Mouse (Mus musculus) myocyte (in vitro differentiated cells): ENCODE results near the gene Fubp1. TPM values are rescaled to one million over a fixed set of nuclear protein-coding genes. Genes with fewer than 3 reads are reported as not detected.
"Not testable (repeated sequence)": the region's sequence is repeated elsewhere in the genome, so short reads cannot be mapped to it uniquely, and the experiment has no call there.

Experiments used
- H3K27me3 ChIP-seq: one replicate; pipeline ENCODE4 v1.6.1; 2011; ENCODE audit not compliant: control insufficient read depth, insufficient read depth, insufficient read length
- H3K36me3 ChIP-seq: one replicate; pipeline ENCODE4 v1.6.1; 2011; ENCODE audit not compliant: control insufficient read depth, insufficient read depth
- H3K4me2 ChIP-seq: one replicate; pipeline ENCODE4 v1.6.1; 2011; ENCODE audit warnings: low read depth, control low read depth
- H3K4me3 ChIP-seq: one replicate; pipeline ENCODE4 v1.5.1; 2011; ENCODE audit warnings: mild to moderate bottlenecking, control low read depth, moderate library complexity
- H3K79me2 ChIP-seq: one replicate; pipeline ENCODE4 v1.6.1; 2011; ENCODE audit not compliant: control insufficient read depth, insufficient read depth
- H3ac ChIP-seq: one replicate; pipeline ENCODE4 v1.6.1; 2011; ENCODE audit not compliant: control insufficient read depth, insufficient read length
- CEBPB ChIP-seq: IDR thresholded peaks from 2 replicates; pipeline ENCODE4 v1.6.1; 2011; ENCODE audit warnings: mild to moderate bottlenecking, moderate library complexity; ENCODE audit not compliant: poor library complexity, insufficient read depth, severe bottlenecking
- E2F4 ChIP-seq: IDR thresholded peaks from one replicate; pipeline ENCODE4 v1.6.1; 2011; ENCODE audit warnings: mild to moderate bottlenecking, control low read depth, moderate library complexity; ENCODE audit not compliant: insufficient read depth
- MAX ChIP-seq: IDR thresholded peaks from one replicate; pipeline ENCODE4 v1.6.1; 2011; ENCODE audit warnings: low read depth, mild to moderate bottlenecking, control low read depth
- MYOD1 ChIP-seq, 3 experiments: IDR thresholded peaks; one replicate each; pipeline ENCODE4 v1.6.1; 2011; ENCODE audit warnings: control low read depth in 2 of 3, low read depth in 2 of 3, mild to moderate bottlenecking in 2 of 3, moderate library complexity in 1 of 3; ENCODE audit not compliant: insufficient read length in 2 of 3, control insufficient read depth in 1 of 3
- MYOG ChIP-seq, 3 experiments: IDR thresholded peaks; one replicate each; pipeline ENCODE4 v1.6.1; 2011; ENCODE audit warnings: control low read depth in 2 of 3, low read depth in 2 of 3, mild to moderate bottlenecking in 2 of 3; ENCODE audit not compliant: insufficient read length in 2 of 3, control insufficient read depth in 1 of 3, insufficient read depth in 1 of 3
- POLR2A ChIP-seq: IDR thresholded peaks from one replicate; pipeline ENCODE4 v1.6.1; 2011; ENCODE audit warnings: low read depth, mild to moderate bottlenecking, control low read depth, moderate library complexity; ENCODE audit not compliant: insufficient read length
- POLR2AphosphoS2 ChIP-seq: IDR thresholded peaks from one replicate; pipeline ENCODE4 v1.6.1; 2011; ENCODE audit warnings: low read depth, control low read depth; ENCODE audit not compliant: insufficient read length
- REST ChIP-seq: IDR thresholded peaks from one replicate; pipeline ENCODE4 v1.6.1; 2011; ENCODE audit warnings: mild to moderate bottlenecking, control low read depth, moderate library complexity; ENCODE audit not compliant: insufficient read depth, insufficient read length
- SRF ChIP-seq: IDR thresholded peaks from one replicate; pipeline ENCODE4 v1.6.1; 2011; ENCODE audit warnings: low read depth; ENCODE audit not compliant: control insufficient read depth, insufficient read length
- TCF12 ChIP-seq: IDR thresholded peaks from one replicate; pipeline ENCODE4 v1.6.1; 2011; ENCODE audit warnings: mild to moderate bottlenecking, control low read depth; ENCODE audit not compliant: poor library complexity, insufficient read depth, severe bottlenecking
- TCF3 ChIP-seq: IDR thresholded peaks from one replicate; pipeline ENCODE4 v1.6.1; 2011; ENCODE audit warnings: low read depth, control low read depth; ENCODE audit not compliant: insufficient read length
- USF1 ChIP-seq: IDR thresholded peaks from one replicate; pipeline ENCODE4 v1.6.1; 2011; ENCODE audit warnings: low read depth, mild to moderate bottlenecking, control low read depth, moderate library complexity
- polyA plus RNA-seq: library from polyadenylated mRNA; unstranded; fragments of >200 nt; fragmentation: generic; extraction: Trizol; gene quantifications from one replicate; pipeline ENCODE4 v1.2.1, GENCODE M21; 2012; ENCODE audit warnings: missing spikeins

Fubp1 gene
- polyA plus RNA-seq, 1 experiment: 27.9 TPM

DNA sequence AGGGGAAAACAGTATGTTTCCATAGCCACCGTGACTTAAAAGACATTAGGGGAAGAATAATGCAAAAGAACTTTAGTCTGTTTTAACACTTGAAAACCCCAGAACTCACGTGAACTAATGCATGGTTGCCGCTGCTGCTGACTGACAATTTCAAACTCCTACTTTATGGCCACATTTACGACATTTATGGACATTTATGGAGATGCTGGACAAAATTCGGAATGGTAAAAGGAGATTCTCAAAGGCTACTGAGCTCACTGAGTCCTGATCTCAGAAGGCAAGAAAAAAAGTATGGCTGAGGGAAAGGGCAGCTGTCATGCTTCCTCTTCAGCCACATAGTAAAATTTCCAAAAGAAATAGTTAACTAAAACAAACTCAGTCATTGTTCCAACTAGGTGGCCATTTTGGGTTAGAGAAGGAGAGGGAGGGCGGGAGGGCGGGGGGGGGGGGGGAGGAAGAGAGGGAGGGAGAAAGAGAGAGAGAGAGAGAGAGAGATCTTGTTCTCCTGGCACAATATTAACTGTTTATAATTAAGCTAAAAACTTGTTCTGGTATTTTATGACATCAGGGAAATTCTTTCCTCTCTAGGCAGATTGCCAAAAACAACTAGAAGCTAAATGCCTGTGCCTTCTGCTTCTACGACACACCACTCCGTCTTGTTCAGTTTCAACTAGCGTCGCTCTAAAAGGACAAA lies 17.8 kb upstream of the Fubp1 start:
- Histone ChIP-seq H3K79me2 (peaks cover 60% of the 10 kb centered on the region), H3K4me3 (peak overlapping the region; percentile 62), H3K27me3 (no peaks in the 10 kb centered on the region), H3K36me3 (no peaks in the 10 kb centered on the region), H3K4me2 (peak overlapping the region; percentile 89), H3ac (peak overlapping the region; percentile 10)
- no peak for TF ChIP-seq E2F4
- TF ChIP-seq TCF3: no peak
- TF ChIP-seq MYOD1 (IDR thresholded peaks at IDR 0.05; ENCODE audit: control insufficient read depth in 1 of 3, insufficient read length in 2 of 3, low read depth in 2 of 3): no peak
- TF ChIP-seq SRF: no peak
- no peak for TF ChIP-seq TCF12
- no peak for TF ChIP-seq POLR2AphosphoS2
- no peak for TF ChIP-seq REST
- no peak for TF ChIP-seq MYOG (IDR thresholded peaks at IDR 0.05; ENCODE audit: control insufficient read depth in 1 of 3, insufficient read depth in 1 of 3, insufficient read length in 2 of 3, low read depth in 2 of 3)
- no peak for TF ChIP-seq MAX
- no peak for TF ChIP-seq POLR2A
- TF ChIP-seq USF1: no peak
- TF ChIP-seq CEBPB: no peak

GRCm38 (mm10) chr3:152193177-152193576 lies 17.0 kb upstream of the Fubp1 start:
- H3K27me3 ChIP-seq: no peaks in the 10 kb centered on the region
- TF ChIP-seq TCF12: no peak
- TF ChIP-seq USF1: no peak
- no peak for TF ChIP-seq E2F4
- no peak for TF ChIP-seq POLR2AphosphoS2
- TF ChIP-seq REST: no peak
- TF ChIP-seq MAX: no peak
- TF ChIP-seq SRF: no peak
- no peak for TF ChIP-seq CEBPB
- no peak for TF ChIP-seq MYOD1 (IDR thresholded peaks at IDR 0.05; ENCODE audit: control insufficient read depth in 1 of 3, insufficient read length in 2 of 3, low read depth in 2 of 3)
- TF ChIP-seq TCF3: no peak
- no peak for TF ChIP-seq POLR2A
- TF ChIP-seq MYOG (IDR thresholded peaks at IDR 0.05; ENCODE audit: control insufficient read depth in 1 of 3, insufficient read depth in 1 of 3, insufficient read length in 2 of 3, low read depth in 2 of 3): no peak
- H3K79me2 ChIP-seq: peaks cover 52% of the 10 kb centered on the region
- no peak overlapping the region for H3ac ChIP-seq
- H3K4me3 ChIP-seq: peak overlapping the region; percentile 62
- H3K4me2 ChIP-seq: peak overlapping the region; percentile 79
- no peaks in the 10 kb centered on the region for H3K36me3 ChIP-seq

- TF ChIP-seq POLR2A (peak; percentile 82), CEBPB (no peak), MYOD1 (IDR thresholded peaks at IDR 0.05; ENCODE audit: control insufficient read depth in 1 of 3, insufficient read length in 2 of 3, low read depth in 2 of 3) (no peak), POLR2AphosphoS2 (peak; percentile 94), TCF12 (no peak)
- Histone ChIP-seq H3K4me3 (peak overlapping the region; percentile 62), H3K27me3 (no peaks in the 10 kb centered on the region), H3ac (no peak overlapping the region), H3K79me2 (peaks cover 48% of the 10 kb centered on the region), H3K36me3 (no peaks in the 10 kb centered on the region), H3K4me2 (peak overlapping the region; percentile 79)
These were observed 16.6 kb upstream of the Fubp1 start for GRCm38 (mm10) chr3:152193635-152194097.

- H3K4me2 ChIP-seq, H3K36me3 ChIP-seq, H3K4me3 ChIP-seq, H3ac ChIP-seq, H3K27me3 ChIP-seq: not testable (repeated sequence)
- peaks cover 12% of the 10 kb centered on the region for H3K79me2 ChIP-seq
These were observed 13.0 kb upstream of the Fubp1 start for GRCm38 (mm10) chr3:152197246-152197645.

DNA sequence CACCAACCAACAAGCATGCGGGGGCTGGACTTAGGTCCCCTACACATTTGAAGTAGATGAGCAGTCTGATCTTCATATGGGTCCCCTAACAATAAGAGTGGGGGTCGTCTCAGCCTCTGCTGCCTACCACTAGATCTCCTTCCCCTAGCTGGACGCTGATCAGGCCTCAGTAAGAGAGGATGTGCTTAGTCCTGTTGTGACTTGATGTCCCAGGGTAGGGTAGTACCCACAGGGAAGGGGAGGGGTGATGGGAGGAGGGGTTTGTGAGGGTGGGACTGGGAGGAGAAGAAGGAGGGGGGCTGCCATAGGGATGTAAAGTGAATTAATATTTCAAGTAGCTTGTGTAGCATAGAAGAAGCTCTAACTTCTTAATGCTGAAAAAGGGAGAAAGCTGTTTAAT lies 11.1 kb upstream of the Fubp1 start:
- Histone ChIP-seq H3K4me2 (no peak overlapping the region), H3K27me3 (no peaks in the 10 kb centered on the region), H3K36me3 (no peaks in the 10 kb centered on the region), H3K79me2 (no peaks in the 10 kb centered on the region), H3K4me3 (no peak overlapping the region), H3ac (no peak overlapping the region)
- TF ChIP-seq TCF3 (no peak), CEBPB (no peak), USF1 (no peak), POLR2A (no peak), E2F4 (no peak), REST (no peak), MYOG (IDR thresholded peaks at IDR 0.05; ENCODE audit: control insufficient read depth in 1 of 3, insufficient read depth in 1 of 3, insufficient read length in 2 of 3, low read depth in 2 of 3) (no peak), TCF12 (no peak), SRF (no peak), POLR2AphosphoS2 (no peak), MYOD1 (IDR thresholded peaks at IDR 0.05; ENCODE audit: control insufficient read depth in 1 of 3, insufficient read length in 2 of 3, low read depth in 2 of 3) (no peak), MAX (no peak)
